Mouse (Mus musculus) right cerebral cortex, postnatal 10 days (tissue): Measurements from ENCODE around the gene Il25.
"Not testable (repeated sequence)": the region's sequence is repeated elsewhere in the genome, so short reads cannot be mapped to it uniquely, and the experiment has no call there.

Source experiments
- DNase-seq, 2 experiments: peaks; one replicate each; pipeline ENCODE4 v3.0.0; 2021; ENCODE audit warnings: low spot score in 2 of 2

The Il25 gene

DNA sequence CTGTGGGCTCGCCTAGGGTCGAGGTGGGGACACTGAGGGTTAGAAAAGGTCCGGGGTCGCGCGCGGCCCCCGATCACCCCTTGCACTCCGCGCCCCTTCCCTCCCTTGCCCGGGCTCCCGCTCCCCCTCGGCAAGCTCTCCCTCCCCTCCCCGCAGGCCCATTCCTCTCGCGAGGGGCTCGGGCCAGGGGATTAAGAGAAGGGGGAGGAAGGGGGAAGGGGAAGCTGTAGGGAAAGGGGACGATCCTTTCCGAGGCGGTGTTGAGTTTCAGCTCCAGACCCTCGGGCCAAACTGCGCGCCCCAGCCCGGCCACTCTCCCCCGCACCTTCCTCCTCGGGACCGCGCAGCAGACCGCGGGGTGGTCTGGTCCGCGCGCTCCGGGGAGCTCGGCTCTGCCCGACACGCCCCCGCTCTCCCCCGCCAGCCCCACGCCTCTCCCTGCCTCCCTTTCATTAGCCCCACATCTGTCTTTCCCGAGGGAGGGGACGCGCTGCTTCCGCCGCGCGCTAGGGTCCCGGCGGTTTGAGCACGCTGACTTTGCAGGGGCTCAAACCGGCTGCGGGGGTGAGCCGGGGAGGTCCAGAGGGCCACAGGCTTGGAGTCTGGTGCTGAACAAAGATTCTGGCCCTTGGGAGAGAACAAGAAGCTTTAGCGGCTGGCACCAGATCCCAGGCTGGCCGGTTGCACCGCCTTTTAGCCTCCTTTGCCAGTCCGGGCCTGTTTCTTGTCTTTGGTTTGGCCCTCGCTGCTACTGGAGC is 5.9 kb upstream of the Il25 start:
- peak; percentile 73 to 74 for DNase-seq

DNA sequence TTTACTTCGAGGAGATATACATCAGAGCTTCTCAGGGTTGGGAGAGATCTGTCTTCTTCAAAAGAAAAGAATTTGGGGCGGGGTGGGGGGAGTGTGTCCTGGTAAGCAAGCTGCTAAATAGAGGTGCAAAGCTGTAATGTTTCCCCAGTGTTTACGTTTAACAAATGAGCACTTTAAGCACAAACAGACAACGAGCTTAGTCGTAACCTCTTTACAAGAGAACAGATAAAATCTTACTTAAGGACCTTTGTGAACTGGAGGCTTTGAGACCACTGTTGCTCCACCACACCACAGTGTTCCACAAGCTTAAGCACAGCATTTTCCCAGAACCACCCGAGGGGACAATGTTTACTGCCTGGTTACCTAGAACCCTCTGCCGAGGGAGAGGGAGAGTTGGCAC is 5.2 kb upstream of the Il25 start:
- DNase-seq = no peak

DNA sequence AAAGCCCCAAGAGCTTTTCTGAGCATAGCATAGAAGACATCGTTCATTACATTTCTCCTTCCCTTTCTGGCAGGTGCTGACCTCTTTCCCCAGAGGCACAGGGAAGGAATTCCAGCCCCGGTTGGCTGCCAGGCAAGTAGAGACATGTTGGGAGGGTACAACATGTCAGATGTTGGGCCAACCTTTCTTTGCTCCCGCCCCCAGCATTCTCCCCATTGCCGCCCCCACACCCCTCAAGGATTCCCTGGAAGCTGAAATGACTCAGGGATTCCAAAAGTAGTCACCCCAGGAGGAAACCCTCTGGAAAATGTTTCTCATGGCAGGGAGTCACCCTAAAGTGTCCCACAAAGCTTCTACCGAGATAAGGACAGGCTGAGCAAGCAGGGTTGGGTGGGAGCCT is 2.7 kb upstream of the Il25 start:
- DNase-seq = no peak

DNA sequence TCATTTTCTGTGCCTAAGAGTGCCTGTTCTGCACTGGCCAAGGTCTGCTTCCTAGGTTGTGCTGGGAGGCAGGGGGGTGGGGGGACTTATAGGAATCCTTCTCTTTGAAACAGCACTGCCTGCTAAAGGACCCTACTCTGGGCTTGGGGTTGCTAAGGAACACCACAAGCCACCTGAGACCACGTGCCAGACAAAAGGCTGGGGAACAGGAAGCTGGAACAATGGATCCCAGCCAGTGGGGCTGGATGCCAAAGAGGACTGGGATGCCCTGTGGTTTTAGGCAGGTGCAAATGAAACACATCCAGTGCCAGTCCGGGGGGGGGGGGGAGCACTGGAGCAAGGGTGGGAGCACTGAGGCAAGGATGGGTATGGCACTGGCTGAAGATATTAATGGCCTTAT is 2.1 kb upstream of the Il25 start:
- peak in 1 of 2 experiments; percentile 38 for DNase-seq

DNA sequence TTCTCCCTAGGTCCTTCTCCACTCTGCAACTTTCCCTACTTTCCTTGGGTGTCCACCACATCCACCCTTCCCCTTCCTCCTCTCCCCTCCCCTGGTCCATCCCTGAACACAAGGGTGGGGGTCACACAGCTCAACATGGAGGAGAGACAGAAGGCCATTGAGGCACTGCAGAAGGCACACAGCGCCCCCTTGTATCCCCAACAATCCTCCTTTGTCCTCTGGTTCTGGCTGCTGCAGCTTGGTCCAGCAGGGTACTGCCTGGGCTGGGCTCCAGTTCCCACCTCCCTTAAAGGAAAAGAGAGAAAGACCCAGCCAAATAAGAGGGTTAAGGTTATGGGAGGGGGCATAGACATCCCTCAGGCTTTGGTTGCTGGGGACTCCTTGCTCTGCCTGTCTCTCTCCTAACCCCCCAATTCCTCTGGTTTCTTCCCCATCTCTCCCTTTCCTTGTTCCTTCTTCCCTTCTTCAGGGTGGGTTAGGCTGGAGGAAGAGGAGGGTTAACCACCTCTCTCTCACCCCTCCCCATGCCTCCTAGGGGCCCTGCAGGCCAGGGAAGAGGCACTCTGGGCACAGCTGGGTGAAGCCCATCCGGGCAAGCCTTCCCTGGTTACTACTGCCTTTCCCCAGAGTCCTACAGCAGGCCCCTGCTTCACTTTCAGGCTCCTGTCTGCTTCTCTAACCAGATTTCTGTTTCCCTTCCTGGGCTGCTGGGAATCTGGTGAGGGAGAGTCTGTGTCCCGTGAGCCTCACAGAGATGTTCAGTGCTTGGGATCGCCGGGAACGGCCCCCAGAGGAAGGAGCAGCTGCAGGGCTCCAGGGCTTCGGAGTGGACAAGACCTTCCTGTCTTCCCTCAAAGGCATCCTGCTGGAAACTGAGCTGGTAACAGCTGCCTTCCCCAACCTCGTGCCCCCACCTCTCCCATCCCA is 3.7 kb downstream of the Il25 start, which contains the start of gene Cmtm5:
Gene Cmtm5 (plus strand): TSS at position 358 of the 927 bp plus-strand sequence.
- DNase-seq = peak; percentile 87 to 90

DNA sequence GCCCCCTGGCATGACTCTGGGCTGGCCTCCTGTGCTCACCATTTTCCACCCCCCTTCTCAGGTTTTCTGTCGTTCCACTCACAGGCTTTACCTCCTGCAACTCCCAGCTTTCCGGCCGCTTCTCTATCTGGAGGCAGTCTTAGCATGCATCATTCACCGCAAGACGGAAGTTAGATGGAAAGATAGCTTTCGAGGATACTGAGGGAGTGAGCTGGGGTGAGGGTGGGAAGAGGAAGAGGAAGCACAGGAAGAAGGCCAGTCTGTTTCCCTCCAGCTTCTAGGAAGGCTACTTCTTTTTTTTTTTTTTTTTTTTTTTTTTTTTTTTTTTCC is 4.3 kb downstream of the Il25 start:
- no peak for DNase-seq

DNA sequence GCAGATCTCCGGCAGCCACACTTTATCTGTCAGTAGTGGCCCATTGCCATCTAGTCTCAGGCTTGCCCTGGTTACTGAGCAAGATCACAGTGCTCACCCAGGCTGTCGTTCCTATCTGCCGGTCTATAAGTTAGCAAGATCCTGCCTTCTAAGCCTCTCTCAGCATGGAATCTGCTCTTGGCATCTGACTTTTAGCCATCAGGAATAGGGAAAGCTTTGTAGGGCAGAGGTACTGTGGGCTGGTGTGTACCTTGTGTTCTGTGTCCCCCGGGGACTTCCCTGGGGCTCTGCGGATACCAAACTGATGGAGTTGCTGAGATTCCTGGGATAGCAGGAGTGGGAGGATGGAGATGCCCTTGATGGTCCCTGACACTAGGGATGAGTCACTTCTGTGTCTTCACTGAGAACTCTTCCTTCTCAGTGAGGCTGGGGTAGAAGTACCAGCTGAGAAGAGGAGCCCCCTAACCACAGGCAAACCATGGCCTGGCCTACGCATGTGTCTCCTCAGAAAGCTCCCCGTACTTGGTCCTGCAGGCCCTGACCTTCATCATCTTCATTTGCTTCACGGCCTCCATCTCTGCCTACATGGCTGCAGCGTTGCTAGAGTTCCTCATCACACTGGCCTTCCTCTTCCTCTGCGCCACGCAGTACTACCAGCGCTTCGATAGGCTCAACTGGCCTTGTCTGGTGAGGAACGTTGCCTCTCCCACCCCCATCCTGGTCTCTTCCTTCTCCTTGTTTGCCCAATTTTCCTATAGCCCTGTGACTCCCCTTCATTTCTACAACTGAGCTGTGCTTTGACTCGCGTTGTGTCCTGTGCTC is 5.1 kb downstream of the Il25 start:
- DNase-seq = no peak

DNA sequence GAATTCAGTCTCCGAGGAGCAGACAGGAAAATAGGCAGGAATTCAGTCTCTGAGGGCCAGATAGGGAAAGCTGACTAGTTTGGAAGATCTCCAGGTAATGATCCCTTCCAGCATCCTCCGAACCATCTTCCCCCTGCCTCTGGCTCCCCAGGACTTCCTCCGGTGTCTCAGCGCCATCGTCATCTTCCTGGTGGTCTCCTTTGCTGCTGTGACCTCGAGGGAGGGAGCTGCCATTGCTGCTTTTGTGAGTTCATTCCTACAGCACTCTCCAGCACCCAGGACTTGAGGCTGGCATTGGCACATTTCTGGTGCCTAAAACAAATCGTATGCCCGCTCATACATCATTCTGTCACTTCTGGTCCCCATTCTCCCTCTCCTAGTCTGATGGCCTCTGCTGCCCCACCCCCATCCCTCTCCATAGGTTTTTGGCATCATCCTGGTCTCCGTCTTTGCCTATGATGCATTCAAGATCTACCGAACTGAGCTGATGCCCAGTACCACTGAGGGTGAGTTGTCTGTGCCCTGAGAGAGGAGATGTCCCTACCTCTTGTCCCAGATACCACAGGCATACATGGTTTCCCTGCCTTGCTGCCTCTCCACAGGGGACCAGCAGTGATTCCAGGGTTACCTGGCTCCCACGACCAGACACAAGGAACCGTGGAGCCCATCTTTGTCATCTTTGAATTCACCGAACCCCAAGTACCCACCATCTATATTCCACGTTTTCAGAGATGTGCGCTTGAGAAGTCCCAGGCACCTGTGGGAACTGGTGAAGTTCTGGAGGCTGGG is 6.1 kb downstream of the Il25 start:
- DNase-seq = no peak

DNA sequence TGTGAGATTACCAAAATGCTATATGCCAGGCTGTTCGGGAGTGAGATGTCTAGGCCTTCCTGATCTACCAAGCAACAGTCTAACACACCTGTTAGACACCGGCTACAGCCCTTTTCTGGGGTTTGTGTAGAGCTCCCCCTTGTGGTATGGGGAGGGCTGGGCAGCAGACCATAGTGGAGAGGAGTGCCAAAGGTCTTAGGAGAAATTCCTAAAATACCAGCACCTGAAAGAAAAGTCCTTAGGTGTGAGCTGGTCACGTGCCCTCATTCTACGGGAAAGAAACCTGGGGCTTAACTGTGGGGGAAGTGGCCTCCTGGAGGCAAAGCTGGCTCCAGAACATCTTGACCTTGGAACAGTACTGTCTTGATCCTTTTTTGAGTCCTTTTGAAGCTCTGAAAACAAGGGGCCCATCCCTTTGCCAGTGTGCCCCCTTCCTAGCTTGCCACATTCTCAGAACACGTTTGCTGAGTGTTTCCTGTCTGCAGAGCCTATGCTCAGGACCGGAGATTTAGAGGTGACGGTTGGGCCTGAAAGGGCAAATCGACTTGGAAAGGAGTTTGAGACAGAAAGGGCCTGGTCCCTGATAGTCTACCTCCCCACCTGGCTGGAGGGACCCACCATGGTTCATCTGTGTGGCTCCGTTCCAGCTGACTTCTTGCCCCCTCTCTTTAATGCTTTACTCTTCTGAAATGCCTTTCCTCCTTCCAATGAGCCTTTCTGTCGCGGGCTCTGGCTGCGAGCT is 7.1 kb downstream of the Il25 start:
- DNase-seq = peak in 1 of 2 experiments; percentile 63

DNA sequence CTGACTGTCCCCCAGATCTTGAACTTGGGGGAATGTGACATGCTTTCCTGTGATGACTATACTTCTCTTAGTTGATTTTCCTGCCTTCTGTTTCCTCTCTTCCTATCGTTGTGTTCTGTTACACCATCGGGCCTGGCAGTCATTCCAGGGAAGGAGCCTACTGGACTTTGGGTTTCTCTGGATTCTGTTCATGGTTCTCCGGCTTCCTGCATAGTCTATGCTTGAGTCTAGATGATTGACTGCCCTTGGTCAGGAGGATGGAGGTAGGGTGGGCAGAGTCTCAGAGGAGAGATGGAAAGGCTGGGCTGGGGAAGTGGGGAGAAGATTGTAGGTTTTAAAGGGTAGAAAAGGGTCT is 7.7 kb downstream of the Il25 start:
- no peak for DNase-seq

DNA sequence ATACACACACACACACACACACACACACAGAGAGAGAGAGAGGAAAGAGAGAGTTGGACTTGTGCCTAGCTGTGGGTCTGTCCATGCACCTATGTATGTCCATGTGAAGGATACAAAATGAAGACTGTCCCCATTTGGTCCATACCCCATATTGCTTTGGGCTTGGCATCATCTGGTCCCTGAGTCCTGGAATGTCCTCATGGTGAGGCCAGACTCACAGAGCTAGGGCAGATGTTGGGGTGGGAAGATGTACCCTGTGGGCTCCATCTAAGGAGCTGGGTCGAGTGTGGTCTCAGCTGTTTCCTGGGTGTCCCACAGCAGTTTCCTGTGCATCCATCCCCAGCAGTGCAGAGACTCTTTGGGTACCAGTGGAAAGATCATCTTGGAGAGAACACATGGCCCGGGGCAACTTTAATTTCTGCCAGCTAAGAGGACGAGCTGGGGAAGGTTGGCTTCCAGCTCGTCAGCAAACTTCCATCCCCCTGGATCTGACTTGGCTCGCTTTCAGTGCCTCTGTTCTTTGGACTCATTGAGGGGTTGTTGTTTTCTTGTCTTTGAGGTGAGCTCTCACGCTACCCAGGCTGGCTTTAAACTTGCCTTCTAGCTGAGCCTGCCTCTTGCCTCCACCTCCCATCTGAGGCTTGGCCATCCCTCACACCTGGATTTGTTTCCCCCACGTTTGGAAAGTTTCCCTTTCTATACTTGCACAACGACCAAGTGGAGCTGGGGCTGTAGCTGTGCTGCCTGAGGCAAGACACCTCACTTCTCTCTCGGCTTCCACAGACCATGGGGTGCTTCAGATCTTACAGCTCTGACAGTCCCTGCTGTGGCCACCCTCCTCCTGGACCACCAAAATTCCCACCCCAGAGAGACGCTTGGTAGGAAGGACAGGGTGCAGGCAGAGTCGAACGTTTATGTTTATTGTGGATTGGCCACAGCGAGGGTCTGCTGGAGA is 8.8 kb downstream of the Il25 start:
- no peak for DNase-seq

DNA sequence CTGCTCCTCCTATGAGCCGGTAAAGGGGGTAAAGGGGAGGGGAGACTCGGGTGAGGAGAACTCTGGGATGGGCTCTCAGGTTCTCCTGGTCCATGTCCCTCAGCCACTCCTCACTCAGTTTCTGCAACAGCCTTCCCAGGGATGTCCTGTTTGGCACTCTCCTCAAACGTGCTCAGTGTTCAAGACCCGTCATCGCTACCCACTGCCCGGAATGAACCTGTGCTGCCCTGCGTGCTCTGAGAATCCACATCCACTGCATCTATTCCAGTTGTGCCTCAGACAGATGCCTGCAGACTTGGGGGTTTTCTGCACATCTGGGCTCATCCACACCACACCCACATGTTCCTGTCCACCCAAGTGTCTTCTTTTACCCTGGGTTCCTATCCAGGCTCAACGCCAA is 10.0 kb downstream of the Il25 start:
- DNase-seq = no peak

DNA sequence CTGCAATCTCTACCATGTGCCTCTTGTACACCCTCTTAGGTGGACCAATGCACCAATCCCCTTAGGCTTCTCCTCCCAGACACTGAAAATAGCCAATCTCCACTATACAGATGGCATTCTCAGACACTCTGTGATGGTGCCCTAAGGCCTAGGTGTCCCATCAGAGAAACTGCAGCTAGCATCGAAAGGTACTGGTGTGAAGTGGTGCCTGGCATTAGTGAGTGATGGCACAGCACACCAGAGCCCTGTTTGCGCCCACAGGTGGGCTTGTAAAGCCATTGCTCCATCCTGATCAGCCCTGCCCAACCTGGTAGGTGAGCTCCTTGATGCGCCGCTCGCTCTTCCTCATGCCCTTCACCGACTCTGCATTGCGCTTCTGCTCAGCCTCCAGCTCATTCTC is 11.5 kb downstream of the Il25 start:
- DNase-seq = no peak

DNA sequence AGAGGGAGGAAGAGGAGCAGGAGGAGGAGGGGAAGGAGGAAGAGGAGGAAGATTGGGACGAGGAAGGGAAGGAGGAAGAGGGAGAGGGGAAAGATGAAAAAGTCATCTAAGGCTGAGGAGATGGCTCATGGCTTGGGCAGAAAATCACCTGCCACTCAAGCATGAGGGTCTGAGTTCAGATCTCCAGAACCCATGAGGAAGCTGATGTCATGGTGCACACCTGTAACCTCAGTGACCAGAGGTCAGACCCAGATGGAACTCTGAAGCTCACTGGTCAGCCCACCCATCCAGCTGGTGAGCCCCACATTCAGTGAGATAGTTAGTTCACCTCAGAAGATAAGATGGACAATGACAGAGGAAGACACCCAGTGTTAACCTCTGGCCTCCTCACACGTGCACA is 12.4 kb downstream of the Il25 start:
- DNase-seq = no peak

DNA sequence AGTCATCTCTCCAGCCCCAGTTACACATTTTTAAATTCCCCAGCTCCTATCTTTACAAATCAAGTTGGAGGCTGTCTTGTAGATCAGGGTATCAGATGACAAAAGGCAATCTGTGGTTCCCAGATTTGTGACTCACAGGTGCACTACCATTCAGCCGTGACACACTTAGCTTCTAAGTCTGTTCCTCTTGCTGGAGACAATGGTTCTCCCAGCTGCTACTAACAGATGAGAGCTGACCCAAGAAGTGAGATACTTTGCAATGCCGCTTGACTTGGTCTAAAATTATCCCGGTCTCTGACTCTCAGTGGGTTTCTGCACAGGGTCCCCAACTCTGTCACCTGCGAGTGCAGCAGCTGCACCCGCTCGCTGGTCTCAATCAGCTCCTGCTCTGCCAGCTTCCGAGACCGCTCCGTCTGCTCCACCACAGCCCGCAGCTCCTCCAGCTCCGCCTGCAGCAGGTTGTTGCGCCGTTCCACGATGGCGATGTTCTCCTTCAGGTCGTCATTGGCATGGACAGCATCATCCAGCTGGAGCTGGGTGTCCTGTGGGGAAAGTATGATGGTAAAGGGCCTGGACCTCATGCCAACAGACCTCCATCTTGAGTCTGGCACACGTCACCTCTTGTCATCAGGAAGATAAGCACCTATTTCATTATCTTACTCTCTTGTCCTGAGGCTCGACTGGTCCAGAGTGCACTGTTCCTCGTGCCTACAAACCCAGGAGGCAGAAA is 13.6 kb downstream of the Il25 start:
- no peak for DNase-seq

DNA sequence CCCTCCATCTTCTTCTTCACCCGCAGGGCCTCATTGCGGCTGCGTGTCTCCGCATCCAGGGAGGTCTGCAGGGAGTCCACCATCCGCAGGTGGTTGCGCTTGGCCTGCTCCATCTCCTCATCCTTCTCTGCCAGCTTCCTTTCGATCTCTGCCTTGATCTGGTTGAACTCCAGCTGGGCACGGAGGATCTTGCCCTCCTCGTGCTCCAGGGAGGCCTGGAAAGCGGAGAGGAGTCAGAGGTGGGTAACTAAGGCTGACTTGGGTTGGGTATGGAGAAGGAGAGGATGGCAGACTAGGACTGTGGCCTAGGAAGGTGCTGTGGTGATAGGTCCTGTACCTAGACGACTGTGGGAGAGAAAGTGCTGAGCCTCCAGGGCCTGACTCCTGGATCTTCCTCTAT is 14.5 kb downstream of the Il25 start:
- not testable (repeated sequence) for DNase-seq

DNA sequence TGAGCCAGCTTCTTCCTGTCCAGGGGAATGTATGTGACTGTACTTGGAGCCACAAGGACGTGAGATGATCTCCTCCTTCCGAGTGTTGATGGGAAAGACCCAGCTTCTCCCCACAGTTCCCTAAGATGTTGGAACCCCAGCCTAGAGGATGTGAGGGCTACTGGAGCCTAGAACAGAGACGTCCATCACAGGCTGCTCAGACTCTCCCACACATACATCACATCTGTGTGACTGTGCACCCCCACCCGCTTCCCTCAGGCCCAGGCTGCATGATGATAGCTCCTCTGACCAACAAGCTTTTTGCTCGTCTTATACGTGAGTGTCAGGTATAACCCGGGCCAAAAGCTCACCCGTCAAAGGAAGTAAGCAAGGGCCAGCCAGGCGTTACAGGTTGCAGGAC is 16.3 kb downstream of the Il25 start:
- no peak for DNase-seq

DNA sequence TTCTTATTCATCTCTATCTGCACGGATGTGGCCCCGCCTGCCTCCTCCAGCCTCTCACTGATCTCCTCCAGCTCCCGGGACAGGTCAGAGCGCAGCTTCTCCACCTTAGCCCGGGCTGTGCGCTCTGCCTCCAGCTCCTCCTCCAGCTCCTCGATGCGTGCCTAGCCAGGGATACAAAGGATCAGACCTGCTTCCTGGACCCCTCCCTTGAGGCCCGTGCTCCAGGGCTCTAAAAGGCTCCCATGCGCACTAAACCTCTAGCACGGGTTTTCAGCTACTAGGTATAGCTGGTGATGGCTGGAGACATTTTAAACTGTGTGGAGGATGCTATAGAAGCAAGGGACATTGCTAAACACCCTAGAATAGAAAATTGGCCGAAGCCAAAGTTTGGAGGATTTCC is 18.0 kb downstream of the Il25 start:
- no peak for DNase-seq

DNA sequence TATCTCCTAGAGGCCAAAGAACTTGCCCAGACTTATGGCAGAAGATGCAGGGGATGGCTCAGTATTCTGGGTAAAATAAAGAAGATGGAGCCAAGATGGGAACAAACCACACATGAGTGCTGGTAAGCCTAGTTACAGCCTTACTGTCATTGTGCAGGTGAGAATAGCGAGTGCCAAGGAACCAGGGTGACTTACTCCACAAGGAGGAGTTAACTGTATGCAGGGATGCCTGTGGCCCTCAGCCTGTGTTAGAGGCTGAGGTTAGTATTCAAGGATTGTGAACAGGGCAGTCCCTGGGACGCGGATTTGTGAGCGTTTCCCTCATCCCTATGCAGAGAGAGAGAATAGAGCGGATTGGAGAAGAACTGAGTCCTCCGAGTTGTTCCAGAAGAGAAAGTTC is 19.1 kb downstream of the Il25 start:
- DNase-seq = no peak
